Comparison of ENCODE assay signal across 8 mouse cellular contexts in the genomic region with DNA sequence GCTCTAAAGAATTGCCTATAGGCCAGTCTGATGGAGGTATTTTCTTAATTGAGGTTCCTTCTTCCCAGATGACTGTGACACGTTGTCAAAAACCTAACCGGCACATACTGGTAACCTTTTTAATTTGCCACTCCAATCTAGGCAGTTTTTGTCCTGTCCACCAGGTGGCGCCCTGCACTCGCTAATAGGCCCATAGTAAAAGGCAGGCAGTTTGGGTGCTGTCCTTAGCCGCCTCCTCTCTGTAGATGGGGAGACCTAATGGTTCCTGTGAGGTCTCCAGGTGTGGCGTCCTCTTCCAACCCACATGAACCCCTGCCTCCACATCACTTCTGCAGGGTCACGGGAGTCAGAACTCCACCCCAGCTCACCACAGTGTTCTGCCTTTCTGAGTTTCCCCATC. TPM values are rescaled to one million over a fixed set of nuclear protein-coding genes. Genes with fewer than 3 reads are reported as not detected.
DNase-seq lines count a peak whose midpoint lies in the region; ATAC-seq and TF ChIP-seq lines count a peak whose summit lies in the region.

No protein-coding gene starts in this region.

- H3K36me3 ChIP-seq in kidney, embryonic 15.5 days = no peaks in the 10 kb centered on the region
- no peaks in the 10 kb centered on the region for H3K36me3 ChIP-seq in forebrain, postnatal 0 days (ENCODE audit: insufficient read depth)
- H3K36me3 ChIP-seq in intestine, postnatal 0 days (ENCODE audit: control insufficient read depth, insufficient read depth) = no peaks in the 10 kb centered on the region
- H3K36me3 ChIP-seq in limb, embryonic 11.5 days (ENCODE audit: control insufficient read depth, insufficient read depth, low read length) = no peaks in the 10 kb centered on the region

- H3K4me1 ChIP-seq in kidney, embryonic 15.5 days = peaks cover 4% of the 10 kb centered on the region; the same call in 1 of the 2 replicates
- H3K4me1 ChIP-seq in cerebellum, adult 2 months (ENCODE audit: control insufficient read depth, insufficient read depth, low read length) = peaks cover 17% of the 10 kb centered on the region
- no peaks in the 10 kb centered on the region for H3K4me1 ChIP-seq in forebrain, postnatal 0 days (ENCODE audit: insufficient read depth)
- H3K4me1 ChIP-seq in intestine, postnatal 0 days (replicated peaks; ENCODE audit: control insufficient read depth, insufficient read depth, low read length) = no peaks in the 10 kb centered on the region
- H3K4me1 ChIP-seq in limb, embryonic 11.5 days (ENCODE audit: control insufficient read depth, insufficient read depth, low read length) = no peaks in the 10 kb centered on the region

- DNase-seq in kidney, adult 11 months = peak; percentile 82
- DNase-seq in cerebellum, adult 2 months = peak; percentile 78 to 90
- peak; percentile 88 for DNase-seq in forebrain, postnatal 0 days
- DNase-seq in limb, embryonic 11.5 days (ENCODE audit: low spot score) = peak; percentile 88
- peak; percentile 75 to 94 for DNase-seq in spleen, postnatal 4 days (ENCODE audit: low spot score in 2 of 2)

- ATAC-seq in kidney, embryonic 15.5 days (replicated peaks; ENCODE audit: low FRiP score) = no peak
- ATAC-seq in forebrain, postnatal 0 days = peak; percentile 60
- ATAC-seq in intestine, postnatal 0 days = no peak
- ATAC-seq in limb, embryonic 11.5 days (ENCODE audit: insufficient number of reproducible peaks, low FRiP score, low TSS enrichment, low read depth) = no peak
- peak; percentile 74 for ATAC-seq in monocyte, adult 5-6 weeks (replicated peaks; ENCODE audit: insufficient number of reproducible peaks, low FRiP score, low TSS enrichment, poor library complexity, severe bottlenecking)

- peak; percentile 96 for TF ChIP-seq CTCF in cerebellum, adult 2 months (IDR thresholded peaks at IDR 0.05; ENCODE audit: borderline replicate concordance, insufficient read depth, low read depth, low read length)
- peak; percentile 97 for TF ChIP-seq CTCF in forebrain, postnatal 0 days (IDR thresholded peaks at IDR 0.05; ENCODE audit: low read depth)
- TF ChIP-seq CTCF in intestine, postnatal 0 days (IDR thresholded peaks at IDR 0.05; ENCODE audit: low read depth) = peak; percentile 97

- 0 out of 2 replicates have a peak, but pooled peaks cover 2% of the 10 kb centered on the region for H3K27me3 ChIP-seq in kidney, embryonic 15.5 days
- H3K27me3 ChIP-seq in cerebellum, adult 2 months (ENCODE audit: control insufficient read depth, insufficient read depth, low read length) = no peaks in the 10 kb centered on the region
- no peaks in the 10 kb centered on the region for H3K27me3 ChIP-seq in forebrain, postnatal 0 days (ENCODE audit: insufficient read depth, low read length)
- no peaks in the 10 kb centered on the region for H3K27me3 ChIP-seq in intestine, postnatal 0 days (replicated peaks; ENCODE audit: control insufficient read depth, insufficient read depth, low read length)
- no peaks in the 10 kb centered on the region for H3K27me3 ChIP-seq in limb, embryonic 11.5 days (ENCODE audit: control insufficient read depth, insufficient read depth, low read length)

- no peak overlapping the region for H3K27ac ChIP-seq in kidney, embryonic 15.5 days
- H3K27ac ChIP-seq in cerebellum, adult 2 months (ENCODE audit: insufficient read depth, low read length) = no peak overlapping the region
- H3K27ac ChIP-seq in forebrain, postnatal 0 days (ENCODE audit: low read depth, low read length) = no peak overlapping the region
- no peak overlapping the region for H3K27ac ChIP-seq in intestine, postnatal 0 days (ENCODE audit: low read depth, low read length)
- H3K27ac ChIP-seq in limb, embryonic 11.5 days (replicated peaks; ENCODE audit: low read depth, low read length) = no peak overlapping the region

- no peak overlapping the region for H3K4me3 ChIP-seq in kidney, embryonic 15.5 days (replicated peaks)
- no peak overlapping the region for H3K4me3 ChIP-seq in cerebellum, adult 2 months (replicated peaks; ENCODE audit: insufficient read depth, low read depth, low read length)
- no peak overlapping the region for H3K4me3 ChIP-seq in forebrain, postnatal 0 days (ENCODE audit: low read depth, low read length)
- no peak overlapping the region for H3K4me3 ChIP-seq in intestine, postnatal 0 days (ENCODE audit: low read depth, low read length)
- H3K4me3 ChIP-seq in limb, embryonic 11.5 days (ENCODE audit: low read depth, low read length) = no peak overlapping the region

- TF ChIP-seq POLR2A in cerebellum, adult 2 months (IDR thresholded peaks at IDR 0.05; ENCODE audit: borderline replicate concordance, insufficient read depth, low read length) = no peak

- WGBS in kidney, embryonic 15.5 days = 5% methylated on average over 7 of the region's 7 CpGs
- 8% methylated on average over 7 of the region's 7 CpGs for WGBS in cerebellum, adult 2 months
- 11% methylated on average over 7 of the region's 7 CpGs for WGBS in forebrain, postnatal 0 days
- WGBS in intestine, postnatal 0 days = 4% methylated on average over 7 of the region's 7 CpGs
- 6% methylated on average over 7 of the region's 7 CpGs for WGBS in limb, embryonic 11.5 days

- H3K4me2 ChIP-seq in kidney, embryonic 15.5 days = no peak overlapping the region
- no peak overlapping the region for H3K4me2 ChIP-seq in forebrain, postnatal 0 days (ENCODE audit: low read depth)
- no peak overlapping the region for H3K4me2 ChIP-seq in intestine, postnatal 0 days (replicated peaks; ENCODE audit: low read depth)
- H3K4me2 ChIP-seq in limb, embryonic 11.5 days (ENCODE audit: low read depth, severe bottlenecking) = no peak overlapping the region

- no peaks in the 10 kb centered on the region for H3K9me3 ChIP-seq in kidney, embryonic 15.5 days (replicated peaks)
- H3K9me3 ChIP-seq in forebrain, postnatal 0 days (ENCODE audit: low read length) = no peaks in the 10 kb centered on the region
- no peaks in the 10 kb centered on the region for H3K9me3 ChIP-seq in intestine, postnatal 0 days (ENCODE audit: control insufficient read depth)
- H3K9me3 ChIP-seq in limb, embryonic 11.5 days (ENCODE audit: control insufficient read depth, low read length) = no peaks in the 10 kb centered on the region

- no peak overlapping the region for H3K9ac ChIP-seq in kidney, embryonic 15.5 days
- no peak overlapping the region for H3K9ac ChIP-seq in forebrain, postnatal 0 days
- H3K9ac ChIP-seq in intestine, postnatal 0 days (ENCODE audit: low read depth, low read length) = no peak overlapping the region
- H3K9ac ChIP-seq in limb, embryonic 11.5 days (ENCODE audit: low read length) = no peak overlapping the region

RNA-seq across cellular contexts. Expression of a gene that starts 18.7 kb away (rescaled TPM):
- polyA plus RNA-seq in kidney, embryonic 15.5 days (2015; fragmentation: Nextera tagmentation; extraction: Ambion mirVana) = 3.9 and 5.0 TPM in 2 replicates
- polyA plus RNA-seq in cerebellum, adult 2 months (2012; rRNA removed) = 1.1 and 1.5 TPM in 2 replicates
- total RNA-seq in forebrain, postnatal 0 days (2014; rRNA removed) = 0.92 and 1.7 TPM in 2 replicates
- 1.9 and 2.0 TPM in 2 replicates for polyA plus RNA-seq in forebrain, postnatal 0 days (2015; fragmentation: Nextera tagmentation; extraction: Ambion mirVana)
- polyA plus RNA-seq in intestine, postnatal 0 days (2015; fragmentation: Nextera tagmentation; extraction: Ambion mirVana) = 14.3 and 21.0 TPM in 2 replicates
- polyA plus RNA-seq in limb, embryonic 11.5 days (2014; fragmentation: Nextera tagmentation; extraction: Ambion mirVana) = 0.91 and 1.0 TPM in 2 replicates
- total RNA-seq in monocyte, adult 5-6 weeks (2017) = not detected in 3 replicates

Comparison
In these comparisons a context has a peak if more than half of its experiments do, and no peak if none do; other contexts are left out.
1. ATAC-seq: peak in forebrain, postnatal 0 days (single experiment) and monocyte, adult 5-6 weeks (single experiment); none in kidney, embryonic 15.5 days (single experiment), intestine, postnatal 0 days (single experiment) and limb, embryonic 11.5 days (single experiment).
2. Peak in every context shown above with its lines, with median percentiles within 50 percentile points of each other: DNase-seq and CTCF ChIP-seq.